Mouse (Mus musculus): Measurements from ENCODE around the gene Icam5. TPM values are rescaled to one million over a fixed set of nuclear protein-coding genes. Genes with fewer than 3 reads are reported as not detected.

The Icam5 gene
- polyA plus RNA-seq, 1 experiment = 0.62 TPM

GRCm38 (mm10) chr9:21008007-21008406 lies 23.9 kb upstream of the Icam5 start:
- TF ChIP-seq GATA1 (IDR thresholded peaks at IDR 0.05; ENCODE audit: low read length) = no peak

- no peak for TF ChIP-seq GATA1 (IDR thresholded peaks at IDR 0.05; ENCODE audit: low read length)
These were observed 21.5 kb upstream of the Icam5 start for GRCm38 (mm10) chr9:21010362-21010761.

- no peak for TF ChIP-seq GATA1 (IDR thresholded peaks at IDR 0.05; ENCODE audit: low read length)
These were observed 20.0 kb upstream of the Icam5 start for GRCm38 (mm10) chr9:21011846-21012312.

GRCm38 (mm10) chr9:21012368-21012767 lies 19.5 kb upstream of the Icam5 start:
- TF ChIP-seq GATA1 (IDR thresholded peaks at IDR 0.05; ENCODE audit: low read length) = no peak

GRCm38 (mm10) chr9:21014691-21015570 lies 16.9 kb upstream of the Icam5 start:
- no peak for TF ChIP-seq GATA1 (IDR thresholded peaks at IDR 0.05; ENCODE audit: low read length)

- no peak for TF ChIP-seq GATA1 (IDR thresholded peaks at IDR 0.05; ENCODE audit: low read length)
These were observed 16.2 kb upstream of the Icam5 start, which contains the start of gene Icam1 for GRCm38 (mm10) chr9:21015571-21016130. Icam1 (plus strand) TSS chr9:21015985.

- no peak for TF ChIP-seq GATA1 (IDR thresholded peaks at IDR 0.05; ENCODE audit: low read length)
These were observed 15.3 kb upstream of the Icam5 start for GRCm38 (mm10) chr9:21016331-21017176.

- TF ChIP-seq GATA1 (IDR thresholded peaks at IDR 0.05; ENCODE audit: low read length) = no peak
These were observed 14.7 kb upstream of the Icam5 start for GRCm38 (mm10) chr9:21017177-21017575.

- no peak for TF ChIP-seq GATA1 (IDR thresholded peaks at IDR 0.05; ENCODE audit: low read length)
These were observed 13.3 kb upstream of the Icam5 start for GRCm38 (mm10) chr9:21018600-21018999.

- no peak for TF ChIP-seq GATA1 (IDR thresholded peaks at IDR 0.05; ENCODE audit: low read length)
These were observed 10.5 kb upstream of the Icam5 start for GRCm38 (mm10) chr9:21021363-21021762.

- no peak for TF ChIP-seq GATA1 (IDR thresholded peaks at IDR 0.05; ENCODE audit: low read length)
These were observed 9.6 kb upstream of the Icam5 start for GRCm38 (mm10) chr9:21022288-21022687.

GRCm38 (mm10) chr9:21022726-21023125 lies 9.1 kb upstream of the Icam5 start:
- no peak for TF ChIP-seq GATA1 (IDR thresholded peaks at IDR 0.05; ENCODE audit: low read length)

GRCm38 (mm10) chr9:21025258-21025810 lies 6.5 kb upstream of the Icam5 start:
- no peak for TF ChIP-seq GATA1 (IDR thresholded peaks at IDR 0.05; ENCODE audit: low read length)

GRCm38 (mm10) chr9:21026849-21027248 lies 5.0 kb upstream of the Icam5 start:
- no peak for TF ChIP-seq GATA1 (IDR thresholded peaks at IDR 0.05; ENCODE audit: low read length)

GRCm38 (mm10) chr9:21027774-21028290 lies 4.0 kb upstream of the Icam5 start:
- no peak for TF ChIP-seq GATA1 (IDR thresholded peaks at IDR 0.05; ENCODE audit: low read length)
